Mouse (Mus musculus) v-Abl transformed pro-B cells (cell line): ENCODE results near the gene Heatr4.

Experiments used
- in situ Hi-C, 2 experiments: fragments of 400-800 bp; cut with MboI; formaldehyde crosslinking; loops; one replicate each; pipeline ENCODE4 v1.15.1; 2025; ENCODE audit not compliant: unreplicated experiment in 2 of 2

Gene Heatr4

GRCm38 (mm10) chr12:83941938-83942337, 42.7 kb downstream of the Heatr4 start:
- in situ Hi-C loops: no loop called here

- in situ Hi-C loops: no loop called here
Measured at GRCm38 (mm10) chr12:83940031-83940430, 44.6 kb downstream of the Heatr4 start.

DNA sequence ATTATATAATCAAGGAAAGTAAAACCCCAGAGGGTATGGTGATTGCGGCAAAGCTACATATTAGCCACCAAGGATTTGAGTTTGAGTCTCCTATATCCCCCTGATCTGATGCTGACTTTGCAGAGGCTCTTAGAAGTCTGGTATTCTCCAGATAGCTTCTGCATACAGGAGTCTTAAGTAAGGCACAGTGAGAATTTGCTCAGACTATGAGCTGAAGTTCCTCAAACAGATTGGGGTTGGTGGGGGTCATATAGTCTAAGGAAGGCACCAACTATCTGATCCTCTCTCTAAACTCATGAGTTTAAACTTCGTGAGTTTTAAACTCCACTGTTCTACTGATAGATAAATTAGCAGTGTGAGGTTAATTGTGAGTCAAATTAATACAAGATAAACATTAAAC, 45.3 kb downstream of the Heatr4 start:
- in situ Hi-C loops: loop anchor here (5.0 to 10.0 kb wide), 2 partner anchors 227 to 235 kb away; no protein-coding TSS in a partner anchor

DNA sequence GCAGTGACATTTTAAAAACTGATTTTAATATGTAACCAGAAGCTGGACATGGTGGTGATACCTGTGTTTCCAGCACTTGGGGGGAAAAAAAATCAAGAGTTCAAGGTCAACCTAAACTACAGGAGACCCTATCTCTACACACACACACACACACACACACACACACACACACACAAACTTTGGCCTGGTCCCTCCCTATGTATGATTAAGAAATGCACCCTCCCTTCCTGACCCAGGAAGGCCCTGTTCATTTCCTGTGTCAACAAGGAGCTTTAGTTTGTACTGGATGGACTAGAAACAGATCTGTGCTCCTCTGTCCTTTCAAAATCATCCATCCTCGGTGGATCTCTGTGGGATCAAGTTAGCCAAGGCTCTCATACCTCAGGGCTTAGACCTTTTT, 46.1 kb downstream of the Heatr4 start:
- in situ Hi-C loops: loop anchor here (5.0 to 10.0 kb wide), 2 partner anchors 226 to 234 kb away; no protein-coding TSS in a partner anchor

GRCm38 (mm10) chr12:83937600-83937999, 47.1 kb downstream of the Heatr4 start:
- in situ Hi-C loops: loop anchor here (5.0 to 10.0 kb wide), 2 partner anchors 225 to 233 kb away; no protein-coding TSS in a partner anchor

DNA sequence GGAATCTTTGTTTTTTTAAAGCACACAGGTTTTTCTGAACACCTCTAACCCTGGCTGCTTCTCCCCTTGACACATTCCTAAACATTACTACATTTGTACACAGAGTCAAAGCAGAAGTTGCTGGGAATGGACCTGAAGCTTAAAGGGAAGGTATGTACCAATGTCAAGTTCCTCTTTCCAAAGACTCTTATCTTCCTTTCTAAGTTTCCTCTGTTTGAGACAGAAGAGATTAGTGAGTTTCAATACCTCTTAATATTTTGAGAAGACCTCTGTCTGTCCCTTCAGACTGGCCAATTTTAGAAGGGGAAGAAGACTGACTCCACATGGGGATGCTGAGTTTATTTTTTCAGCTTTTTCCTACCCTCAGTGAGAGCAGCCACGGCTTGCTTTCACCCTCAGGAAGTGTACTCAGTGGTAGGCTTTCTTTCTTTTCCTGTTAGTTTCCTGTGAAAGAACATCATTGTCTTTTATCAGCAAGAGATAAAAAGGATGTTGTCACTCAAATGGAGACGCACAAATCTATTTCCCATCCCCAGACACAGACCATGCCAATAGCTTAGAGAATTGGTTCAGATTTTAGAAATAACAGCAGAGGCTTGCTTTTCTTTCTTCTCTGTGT, 55.4 kb downstream of the Heatr4 start:
- in situ Hi-C loops: no loop called here

GRCm38 (mm10) chr12:83927747-83928146, 56.9 kb downstream of the Heatr4 start:
- in situ Hi-C loops: no loop called here

GRCm38 (mm10) chr12:83926061-83926460, 58.6 kb downstream of the Heatr4 start:
- in situ Hi-C loops: no loop called here

DNA sequence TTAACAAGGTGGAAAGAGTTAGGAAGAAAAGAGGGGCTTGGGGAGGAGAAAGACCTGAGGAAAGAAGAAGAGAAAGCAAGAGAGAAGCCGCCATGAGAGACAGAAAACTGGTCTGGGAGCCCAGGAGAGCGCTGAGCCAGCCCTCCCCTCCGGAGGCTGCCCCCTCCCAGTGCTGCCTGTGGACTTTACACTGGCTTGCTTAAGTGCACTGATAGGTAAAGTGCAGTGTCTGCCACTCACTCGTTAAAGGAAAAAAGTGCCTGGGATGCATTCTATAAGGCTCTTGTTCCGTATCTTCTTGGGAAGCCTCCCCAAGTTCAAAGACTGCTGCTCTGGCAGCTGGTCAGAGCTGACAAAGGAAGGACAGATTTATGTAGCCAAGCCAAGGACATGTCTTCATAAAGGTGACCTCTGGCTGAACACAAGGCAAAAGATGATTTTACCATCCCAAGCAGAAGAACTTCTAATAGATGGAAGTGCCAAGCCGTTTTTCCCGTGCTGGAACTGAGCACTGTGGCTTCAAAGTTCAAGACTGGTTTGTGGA, 59.4 kb downstream of the Heatr4 start:
- in situ Hi-C loops: no loop called here

GRCm38 (mm10) chr12:83924332-83924731, 60.3 kb downstream of the Heatr4 start:
- in situ Hi-C loops: no loop called here

DNA sequence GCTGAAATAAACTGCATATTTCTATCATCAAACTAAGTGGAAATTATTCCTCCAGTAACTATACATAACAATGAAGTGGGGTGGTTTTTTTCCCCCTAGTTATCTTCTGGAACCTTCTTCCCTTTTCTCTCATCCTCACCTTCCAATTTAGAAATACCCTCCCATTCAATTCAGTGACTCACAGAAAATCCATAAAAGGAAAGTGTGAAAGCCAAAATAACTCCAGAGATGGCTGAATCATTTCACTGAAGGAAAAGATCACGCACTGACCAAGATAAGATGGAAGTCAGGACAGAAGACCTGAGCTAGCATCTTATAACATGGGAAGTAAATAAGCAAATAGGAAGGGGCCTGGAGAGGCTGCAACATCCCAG, 61.2 kb downstream of the Heatr4 start:
- in situ Hi-C loops: no loop called here

DNA sequence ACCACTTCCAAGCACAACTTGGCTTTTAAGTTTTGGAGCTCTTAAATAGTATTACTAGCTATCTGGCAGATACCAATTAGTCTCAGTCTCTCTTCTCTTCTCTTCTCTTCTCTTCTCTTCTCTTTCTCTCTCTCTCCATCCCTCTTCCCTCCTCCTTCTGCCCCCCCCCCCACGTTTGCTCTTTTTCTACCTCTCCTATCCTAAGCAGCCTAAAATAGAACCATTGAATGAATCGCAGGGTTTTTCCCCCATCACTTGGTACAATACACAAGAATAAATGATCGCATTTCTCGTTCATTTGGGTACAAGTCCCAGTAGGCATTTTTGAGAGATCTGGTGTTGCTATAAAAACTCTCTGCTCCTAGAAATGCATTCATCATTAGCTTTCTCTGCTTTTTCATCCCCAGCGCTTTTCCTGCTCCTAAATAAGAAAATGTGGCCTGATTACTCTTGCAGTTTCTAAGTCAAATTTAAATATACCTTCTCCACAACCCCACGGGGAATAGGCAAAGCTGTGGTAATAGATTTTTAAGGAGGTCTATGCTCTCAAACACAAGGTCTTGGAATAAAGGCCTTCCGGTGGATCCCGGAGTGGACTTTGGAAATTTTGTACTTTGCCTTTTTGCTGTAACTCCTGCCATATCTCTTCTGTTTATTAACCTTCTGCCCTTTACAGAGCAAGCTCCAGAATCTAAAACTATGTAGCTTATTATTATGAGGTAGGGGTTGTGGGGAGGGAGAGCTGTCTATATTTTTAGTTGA, 61.7 kb downstream of the Heatr4 start:
- in situ Hi-C loops: no loop called here

- in situ Hi-C loops: no loop called here
Measured at GRCm38 (mm10) chr12:83921535-83922381, 62.9 kb downstream of the Heatr4 start, which contains the start of gene Numb. Numb (minus strand) TSS chr12:83921934.

DNA sequence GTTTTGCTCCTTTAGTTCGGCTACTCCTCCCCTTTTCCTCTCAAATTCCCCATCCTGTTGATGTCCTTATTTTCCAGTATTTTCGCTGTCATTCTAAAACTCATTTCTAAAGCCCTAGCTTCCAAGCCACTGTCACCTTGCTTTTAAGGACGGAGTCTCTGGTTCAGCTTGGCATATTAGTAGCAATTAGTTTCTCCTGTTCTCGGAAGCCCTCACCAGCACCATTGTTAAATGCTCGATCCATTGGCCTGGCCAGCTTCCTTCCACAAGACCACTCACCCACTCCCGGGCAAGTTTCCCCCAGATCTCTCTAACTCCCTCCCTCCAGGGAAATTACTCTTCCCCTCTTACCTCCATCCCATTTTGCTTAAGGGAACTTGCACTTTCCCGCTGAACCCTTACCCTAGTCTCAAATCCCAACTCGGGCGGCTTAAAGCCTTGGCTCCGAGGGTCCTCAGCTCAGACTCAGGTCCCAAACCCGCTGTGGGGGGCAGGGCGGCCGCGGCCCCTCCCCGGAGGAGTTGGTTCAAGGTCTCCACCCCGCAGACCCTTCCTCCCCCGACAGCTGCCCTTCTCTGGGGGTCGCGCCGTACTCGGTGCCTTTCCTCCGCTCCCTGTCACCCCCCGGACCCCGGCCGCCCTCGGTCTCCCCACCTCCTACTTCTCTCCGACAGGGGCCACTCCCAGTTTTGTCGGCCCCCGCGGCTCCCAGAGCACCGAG, 63.8 kb downstream of the Heatr4 start:
- in situ Hi-C loops: no loop called here

DNA sequence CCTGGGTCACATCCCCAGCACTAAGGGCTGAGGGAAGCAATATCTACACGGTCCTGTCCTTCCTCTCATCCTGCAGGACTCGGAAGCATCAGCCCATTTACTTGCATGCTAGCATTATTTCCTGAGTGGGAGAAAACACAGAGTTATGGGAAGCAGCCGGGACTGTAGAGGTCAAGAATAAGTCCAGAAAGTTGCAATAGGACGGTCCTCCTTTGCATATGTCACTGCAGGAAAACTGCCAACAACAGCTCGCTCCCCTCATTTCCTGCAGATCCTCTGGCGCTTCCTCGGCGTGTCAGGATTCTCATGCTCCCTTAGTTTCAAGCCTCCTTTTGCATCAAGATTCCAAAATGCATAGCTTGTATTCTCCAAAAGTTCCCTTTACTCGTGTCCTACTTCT, 67.8 kb downstream of the Heatr4 start:
- in situ Hi-C loops: no loop called here

DNA sequence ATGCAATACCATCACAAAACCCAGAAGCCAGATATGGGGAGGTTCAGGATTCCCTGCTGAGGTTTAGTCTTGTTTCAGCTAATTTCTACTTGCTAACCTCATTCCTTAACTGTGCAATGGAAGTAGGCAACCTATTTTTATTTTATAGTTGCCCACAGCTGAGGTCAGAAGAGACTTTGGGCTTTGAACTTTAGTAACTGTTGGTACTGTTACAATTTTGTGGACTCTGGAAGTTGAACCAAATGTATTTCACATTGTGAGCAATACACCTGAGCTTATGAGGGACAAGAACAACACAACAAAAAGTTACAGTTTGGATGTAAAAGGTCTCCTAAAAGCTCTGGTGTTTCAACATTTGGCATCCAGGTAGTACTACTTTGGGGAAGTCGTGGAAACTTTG, 69.9 kb downstream of the Heatr4 start:
- in situ Hi-C loops: no loop called here

DNA sequence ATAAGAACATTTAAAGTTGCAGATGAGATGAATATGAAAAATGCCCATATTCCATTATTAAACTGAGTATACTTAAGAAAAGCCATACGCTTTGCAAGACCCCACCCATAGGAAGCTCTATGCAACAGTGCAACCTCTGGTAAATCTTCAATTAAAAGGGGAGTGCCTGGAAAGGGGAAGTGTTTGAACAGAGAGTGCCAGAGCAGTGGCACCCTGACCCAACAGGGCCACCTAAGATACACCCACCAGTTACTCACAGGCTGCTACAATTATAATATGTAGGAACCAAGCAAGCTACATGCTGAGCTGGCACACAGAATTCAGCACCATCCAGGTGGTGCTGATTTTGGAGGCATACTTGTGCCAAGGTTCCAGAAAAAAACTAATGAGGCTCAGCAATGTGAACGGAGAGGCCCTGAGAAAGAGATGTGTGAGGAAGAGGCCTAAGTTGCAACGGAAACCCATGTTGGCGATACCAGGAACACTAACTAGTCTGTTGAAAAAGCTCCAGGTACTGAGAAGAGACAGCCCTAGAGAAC, 70.4 kb downstream of the Heatr4 start:
- in situ Hi-C loops: no loop called here

- in situ Hi-C loops: no loop called here
Measured at GRCm38 (mm10) chr12:83910451-83910850, 74.2 kb downstream of the Heatr4 start.
